Mouse (Mus musculus) brain, embryonic 14.5 days (tissue): Measurements from ENCODE around the gene Arid1a. TPM values are rescaled to one million over a fixed set of nuclear protein-coding genes. Genes with fewer than 3 reads are reported as not detected.

Source experiments
- DNase-seq: peaks from one replicate; pipeline ENCODE4 v3.0.0-alpha.2; 2011; ENCODE audit warnings: low read depth
- CTCF ChIP-seq: fragments of 200-500 bp; IDR thresholded peaks from 2 replicates; pipeline ENCODE4 v1.5.1; 2012; ENCODE audit warnings: inconsistent platforms, mild to moderate bottlenecking, moderate library complexity, borderline replicate concordance; ENCODE audit not compliant: insufficient read depth, insufficient read length; ENCODE audit errors: extremely low read depth
- POLR2A ChIP-seq: fragments of 200-500 bp; IDR thresholded peaks from 2 replicates; pipeline ENCODE4 v1.6.1; 2012; ENCODE audit warnings: mild to moderate bottlenecking, inconsistent platforms, borderline replicate concordance; ENCODE audit not compliant: poor library complexity, insufficient read depth, insufficient read length, severe bottlenecking; ENCODE audit errors: extremely low read depth
- polyA plus RNA-seq: library from polyadenylated mRNA; depleted of rRNA; stranded (reverse); fragments of >200 nt; gene quantifications from 2 replicates; pipeline ENCODE4 v1.2.3, GENCODE M21; 2012; rRNA removed

Arid1a gene
- polyA plus RNA-seq, 1 experiment = 121 TPM

DNA sequence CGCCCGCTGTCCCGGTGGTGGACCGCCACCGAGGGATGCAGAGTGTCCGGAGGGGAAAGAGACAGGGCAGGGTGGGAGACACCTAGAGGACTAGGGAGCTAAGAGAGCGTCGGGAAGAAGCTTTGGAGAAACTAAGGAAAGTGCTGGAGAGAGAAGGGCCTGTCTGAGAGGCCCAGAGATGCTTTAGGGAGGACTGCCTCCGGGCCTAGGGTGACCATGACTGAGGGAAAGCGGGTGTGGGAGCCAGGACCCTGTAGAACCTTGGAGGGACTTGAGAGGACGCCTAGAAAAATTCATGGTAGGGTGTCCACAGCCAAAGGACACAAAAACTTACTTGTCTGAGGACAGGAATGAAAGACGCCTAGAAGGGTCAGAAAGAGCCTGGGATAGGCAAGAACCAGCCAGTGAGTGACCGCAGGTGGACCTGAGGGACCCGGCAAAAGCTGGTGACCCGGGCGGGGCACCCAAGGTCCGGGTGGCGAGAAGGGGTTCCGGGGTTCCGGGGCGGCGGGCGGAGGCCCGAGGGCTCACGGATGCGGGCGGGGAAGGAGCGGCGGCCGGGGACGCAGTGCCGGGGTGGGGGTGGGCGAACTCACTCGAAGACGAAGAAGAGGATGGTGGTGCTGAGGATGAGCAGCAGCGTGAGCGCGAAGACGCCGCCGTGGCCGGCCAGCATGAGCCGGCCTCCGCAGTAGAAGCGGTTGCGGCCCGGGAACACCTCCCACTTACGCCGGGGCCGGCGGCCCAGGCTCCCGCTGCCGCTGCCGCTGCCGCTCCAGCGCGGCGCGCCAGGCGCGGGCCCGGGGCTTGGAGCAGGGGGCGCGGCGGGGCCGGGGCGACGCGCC is 123.9 kb downstream of the Arid1a start:
- TF ChIP-seq POLR2A = no peak
- TF ChIP-seq CTCF = no peak
- DNase-seq = peak; percentile 57

DNA sequence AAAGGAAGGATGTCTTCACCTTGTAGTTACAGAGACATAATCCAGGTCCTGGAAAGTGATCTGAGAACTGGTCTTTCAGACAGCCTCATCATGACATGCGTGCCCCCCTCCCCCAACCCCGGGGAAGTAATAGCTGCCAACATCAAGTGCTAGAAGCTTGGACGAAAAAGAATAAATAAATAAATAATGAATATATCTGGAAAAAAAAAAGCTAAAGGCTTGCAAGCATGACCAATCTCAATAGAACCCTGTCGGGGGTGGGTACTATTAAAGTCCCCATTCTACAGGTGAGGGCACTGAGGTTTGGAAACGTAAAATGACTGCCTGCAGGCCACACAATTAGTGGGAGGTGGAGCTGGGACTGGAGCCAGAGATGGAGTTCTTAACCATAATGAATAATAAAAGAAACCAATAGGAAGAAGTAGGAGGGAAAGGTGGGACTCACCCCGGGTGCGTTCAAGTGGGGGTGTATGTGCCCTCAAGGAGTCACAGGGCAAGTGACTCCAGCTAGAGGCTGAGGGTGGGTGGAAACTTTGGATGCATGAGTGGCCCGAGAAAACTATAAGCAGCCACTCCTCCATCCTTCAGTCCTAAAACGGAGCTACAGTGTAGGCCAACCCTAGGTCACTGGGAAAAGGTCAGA is 124.7 kb downstream of the Arid1a start:
- peak; percentile 4 for DNase-seq
- TF ChIP-seq POLR2A = no peak
- no peak for TF ChIP-seq CTCF

DNA sequence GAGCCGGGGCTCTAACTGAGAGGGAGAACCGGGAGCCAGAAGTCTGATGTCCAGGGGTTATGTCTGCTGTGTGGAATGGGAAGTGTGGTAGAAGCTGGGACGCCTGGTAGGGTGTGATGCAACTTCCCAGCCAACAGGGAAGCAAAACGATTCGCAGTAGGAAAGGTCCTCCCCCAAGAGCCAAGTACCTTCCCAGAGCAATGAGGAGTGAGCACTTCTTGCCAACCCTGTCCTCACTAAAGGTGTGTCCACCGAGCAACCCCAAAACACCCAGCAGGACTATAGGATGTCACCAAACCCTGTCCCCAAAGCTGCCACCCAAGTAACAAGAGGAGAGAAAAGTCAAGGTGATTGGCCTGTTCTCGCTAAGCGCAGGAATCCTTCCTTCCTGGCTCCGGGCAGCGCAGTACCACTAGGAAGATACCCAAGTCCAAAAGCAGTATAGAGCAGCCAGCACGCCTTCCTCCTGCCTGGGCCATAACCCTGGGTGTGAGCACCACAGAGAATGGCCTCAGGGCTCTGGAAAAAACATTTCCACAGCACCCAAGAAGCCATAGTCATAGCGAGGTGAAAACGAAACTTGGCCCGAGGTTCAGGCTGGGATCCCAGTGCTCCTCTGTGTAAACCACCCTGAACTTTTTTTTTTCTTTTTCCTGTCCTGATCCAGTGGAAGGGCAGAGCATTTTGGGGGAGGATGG is 125.3 kb downstream of the Arid1a start:
- TF ChIP-seq POLR2A (no peak), CTCF (no peak)
- no peak for DNase-seq

DNA sequence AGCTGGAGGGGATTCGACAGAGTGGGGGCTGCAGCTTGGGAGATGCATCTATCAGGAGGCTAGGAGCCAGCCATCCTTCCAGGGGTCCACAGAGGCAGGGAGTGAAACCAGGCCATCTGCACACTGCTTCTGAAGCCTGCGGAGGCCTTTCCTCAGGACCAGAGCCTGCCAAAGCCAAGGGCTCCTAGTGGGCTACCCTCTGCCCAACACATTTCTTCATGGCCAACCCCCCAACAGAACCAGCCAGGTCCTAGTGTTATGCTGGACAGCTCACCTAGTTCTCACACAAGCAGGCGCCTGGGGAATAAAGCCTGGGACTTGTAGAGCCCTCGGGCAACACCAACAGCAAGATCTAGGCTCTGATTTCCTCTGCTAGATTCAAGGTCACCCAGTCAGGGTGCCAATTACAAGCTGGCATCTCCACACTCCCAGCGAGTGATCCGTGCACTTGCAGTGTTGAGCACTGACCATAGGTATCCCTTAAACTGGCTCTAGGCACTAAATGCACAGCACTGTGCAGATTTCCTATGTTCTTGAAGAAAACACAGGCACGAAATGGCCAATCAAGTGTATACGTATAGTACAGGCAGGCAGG is 126.1 kb downstream of the Arid1a start:
- TF ChIP-seq CTCF = no peak
- no peak for TF ChIP-seq POLR2A
- no peak for DNase-seq

GRCm38 (mm10) chr4:133629191-133629590 is 127.4 kb downstream of the Arid1a start:
- no peak for TF ChIP-seq CTCF
- DNase-seq = no peak

Other genes with a start within 250 kb of the Arid1a start
- 0.40 and 0.51 TPM in 2 replicates for gene Kdf1, start 237.8 kb downstream of the Arid1a start, polyA plus RNA-seq
- 119 and 167 TPM in 2 replicates for gene Nudc, start 210.8 kb downstream of the Arid1a start, polyA plus RNA-seq
- gene Nr0b2, start 203.4 kb downstream of the Arid1a start, polyA plus RNA-seq = not detected in 2 replicates
- 5.9 and 7.5 TPM in 2 replicates for gene Gpatch3, start 182.0 kb downstream of the Arid1a start, polyA plus RNA-seq
- gene Gpn2, start 172.4 kb downstream of the Arid1a start, polyA plus RNA-seq = 37.7 and 56.8 TPM in 2 replicates
- gene Sfn, start 154.6 kb downstream of the Arid1a start, polyA plus RNA-seq = 10.0 and 11.9 TPM in 2 replicates
- gene Zdhhc18, start 106.6 kb downstream of the Arid1a start, polyA plus RNA-seq = 34.4 and 39.9 TPM in 2 replicates
- gene Pigv, start 84.1 kb downstream of the Arid1a start, polyA plus RNA-seq = 11.7 and 12.8 TPM in 2 replicates
- gene Rps6ka1, start 131.0 kb upstream of the Arid1a start, polyA plus RNA-seq = 15.8 and 20.1 TPM in 2 replicates
- gene Hmgn2, start 211.9 kb upstream of the Arid1a start, polyA plus RNA-seq = 528 and 637 TPM in 2 replicates
- gene Dhdds, start 244.1 kb upstream of the Arid1a start, polyA plus RNA-seq = 47.0 and 56.1 TPM in 2 replicates